Mouse (Mus musculus): ENCODE results near the gene Lhb. TPM values are rescaled to one million over a fixed set of nuclear protein-coding genes. Genes with fewer than 3 reads are reported as not detected.

Gene Lhb
- total and polyA plus RNA-seq, 2 experiments from 2014 or later: 0.60 TPM; not detected in 1

GRCm38 (mm10) chr7:45413113-45413863 lies 7.3 kb upstream of the Lhb start, which contains the start of gene Ntf5:
Gene Ntf5, plus strand, starts transcription at chr7:45413695.
- WGBS: 3% methylated on average over 37 of the region's 45 CpGs
- ATAC-seq (peak; percentile 36; the same call in 1 of the 2 replicates), DNase-seq (ENCODE audit: low spot score) (peak; percentile 38)
- Histone ChIP-seq H3K36me3 (ENCODE audit: insufficient read depth, low read length) (no peaks in the 10 kb centered on the region), H3K27ac (no peak within 1 kb of the TSS), H3K9ac (replicated peaks; ENCODE audit: low read length) (peak within 1 kb of the TSS; percentile 54), H3K27me3 (ENCODE audit: insufficient read depth, low read length) (peaks cover 73% of the 10 kb centered on the region), H3K9me3 (ENCODE audit: low read length) (no peaks in the 10 kb centered on the region), H3K4me2 (ENCODE audit: low read depth, low read length) (peak within 1 kb of the TSS; percentile 84), H3K4me3 (ENCODE audit: low read length) (peak within 1 kb of the TSS; percentile 49), H3K4me1 (ENCODE audit: insufficient read depth, low read length) (peaks cover 10% of the 10 kb centered on the region)
- TF ChIP-seq CTCF (IDR thresholded peaks at IDR 0.05; ENCODE audit: low read depth): no peak

GRCm38 (mm10) chr7:45413864-45414739 lies 6.5 kb upstream of the Lhb start:
- Histone ChIP-seq H3K9ac (replicated peaks; ENCODE audit: low read length) (peak overlapping the region; percentile 54), H3K9me3 (ENCODE audit: low read length) (no peaks in the 10 kb centered on the region), H3K36me3 (ENCODE audit: insufficient read depth, low read length) (no peaks in the 10 kb centered on the region), H3K4me1 (ENCODE audit: insufficient read depth, low read length) (peaks cover 10% of the 10 kb centered on the region), H3K4me3 (ENCODE audit: low read length) (peak overlapping the region; percentile 49), H3K27ac (no peak overlapping the region), H3K4me2 (ENCODE audit: low read depth, low read length) (peak overlapping the region; percentile 84), H3K27me3 (ENCODE audit: insufficient read depth, low read length) (peaks cover 69% of the 10 kb centered on the region)
- DNase-seq (ENCODE audit: low spot score) (no peak), ATAC-seq (no peak)
- WGBS: 2% methylated on average over 27 of the region's 27 CpGs
- no peak for TF ChIP-seq CTCF (IDR thresholded peaks at IDR 0.05; ENCODE audit: low read depth)

GRCm38 (mm10) chr7:45414740-45415224 lies 5.8 kb upstream of the Lhb start:
- no peak for TF ChIP-seq CTCF (IDR thresholded peaks at IDR 0.05; ENCODE audit: low read depth)
- ATAC-seq: no peak
- Histone ChIP-seq H3K9ac (replicated peaks; ENCODE audit: low read length) (no peak overlapping the region), H3K27ac (no peak overlapping the region), H3K4me3 (ENCODE audit: low read length) (no peak overlapping the region), H3K27me3 (ENCODE audit: insufficient read depth, low read length) (peaks cover 62% of the 10 kb centered on the region), H3K36me3 (ENCODE audit: insufficient read depth, low read length) (no peaks in the 10 kb centered on the region), H3K4me1 (ENCODE audit: insufficient read depth, low read length) (peaks cover 10% of the 10 kb centered on the region), H3K4me2 (ENCODE audit: low read depth, low read length) (no peak overlapping the region), H3K9me3 (ENCODE audit: low read length) (no peaks in the 10 kb centered on the region)
- 44% methylated on average over 12 of the region's 12 CpGs for WGBS
- DNase-seq (ENCODE audit: low spot score): no peak

- Histone ChIP-seq H3K36me3 (ENCODE audit: insufficient read depth, low read length) (no peaks in the 10 kb centered on the region), H3K4me1 (ENCODE audit: insufficient read depth, low read length) (peaks cover 10% of the 10 kb centered on the region), H3K4me2 (ENCODE audit: low read depth, low read length) (peak overlapping the region; percentile 1; the same call in 1 of the 2 replicates), H3K27me3 (ENCODE audit: insufficient read depth, low read length) (peaks cover 59% of the 10 kb centered on the region), H3K4me3 (ENCODE audit: low read length) (peak overlapping the region; percentile 10; the same call in 1 of the 2 replicates), H3K27ac (no peak overlapping the region), H3K9ac (replicated peaks; ENCODE audit: low read length) (no peak overlapping the region), H3K9me3 (ENCODE audit: low read length) (no peaks in the 10 kb centered on the region)
- ATAC-seq (no peak), DNase-seq (ENCODE audit: low spot score) (no peak)
- no peak for TF ChIP-seq CTCF (IDR thresholded peaks at IDR 0.05; ENCODE audit: low read depth)
- WGBS: 14% methylated on average over 37 of the region's 37 CpGs
Observed at GRCm38 (mm10) chr7:45415636-45416035, 5.0 kb upstream of the Lhb start.

- Histone ChIP-seq H3K4me1 (ENCODE audit: insufficient read depth, low read length) (peaks cover 10% of the 10 kb centered on the region), H3K4me3 (ENCODE audit: low read length) (no peak overlapping the region), H3K9ac (replicated peaks; ENCODE audit: low read length) (no peak overlapping the region), H3K4me2 (ENCODE audit: low read depth, low read length) (no peak overlapping the region), H3K27ac (no peak overlapping the region), H3K9me3 (ENCODE audit: low read length) (no peaks in the 10 kb centered on the region), H3K27me3 (ENCODE audit: insufficient read depth, low read length) (peaks cover 45% of the 10 kb centered on the region), H3K36me3 (ENCODE audit: insufficient read depth, low read length) (peaks cover 21% of the 10 kb centered on the region)
- ATAC-seq (no peak), DNase-seq (ENCODE audit: low spot score) (no peak)
- TF ChIP-seq CTCF (IDR thresholded peaks at IDR 0.05; ENCODE audit: low read depth): no peak
- whole genome bisulfite sequencing: 10% methylated on average over 13 of the region's 13 CpGs
Observed at GRCm38 (mm10) chr7:45417962-45418492, 2.6 kb upstream of the Lhb start.

- ATAC-seq (no peak), DNase-seq (ENCODE audit: low spot score) (no peak)
- Histone ChIP-seq H3K4me2 (ENCODE audit: low read depth, low read length) (no peak overlapping the region), H3K4me3 (ENCODE audit: low read length) (no peak overlapping the region), H3K9me3 (ENCODE audit: low read length) (no peaks in the 10 kb centered on the region), H3K4me1 (ENCODE audit: insufficient read depth, low read length) (no peaks in the 10 kb centered on the region), H3K27me3 (ENCODE audit: insufficient read depth, low read length) (peaks cover 25% of the 10 kb centered on the region), H3K36me3 (ENCODE audit: insufficient read depth, low read length) (peaks cover 40% of the 10 kb centered on the region), H3K9ac (replicated peaks; ENCODE audit: low read length) (no peak overlapping the region), H3K27ac (no peak overlapping the region)
- WGBS: 17% methylated on average over 27 of the region's 27 CpGs
- no peak for TF ChIP-seq CTCF (IDR thresholded peaks at IDR 0.05; ENCODE audit: low read depth)
Observed at GRCm38 (mm10) chr7:45419859-45420614, 583 bp upstream of the Lhb start.

All from hindbrain, postnatal 0 days (tissue).